Mouse (Mus musculus): Measurements from ENCODE around the gene Cyb561a3.

Gene Cyb561a3

GRCm38 (mm10) chr19:10590301-10590700 lies 13.3 kb downstream of the Cyb561a3 start:
- DNase-seq (ENCODE audit: low read depth, low spot score): peak; percentile 62

GRCm38 (mm10) chr19:10591659-10592377 lies 14.8 kb downstream of the Cyb561a3 start:
- no peak for DNase-seq (ENCODE audit: low read depth, low spot score)

GRCm38 (mm10) chr19:10598188-10598587 lies 21.2 kb downstream of the Cyb561a3 start:
- peak; percentile 48 for DNase-seq (ENCODE audit: low read depth, low spot score)

GRCm38 (mm10) chr19:10599648-10600047 lies 22.7 kb downstream of the Cyb561a3 start:
- no peak for DNase-seq (ENCODE audit: low read depth, low spot score)

GRCm38 (mm10) chr19:10602247-10602769 lies 25.3 kb downstream of the Cyb561a3 start:
- DNase-seq (ENCODE audit: low read depth, low spot score): peak; percentile 89

- peak; percentile 99 for DNase-seq (ENCODE audit: low read depth, low spot score)
Measured at GRCm38 (mm10) chr19:10602787-10603186, 25.8 kb downstream of the Cyb561a3 start.

GRCm38 (mm10) chr19:10603660-10604523 lies 26.9 kb downstream of the Cyb561a3 start:
- DNase-seq (ENCODE audit: low read depth, low spot score): no peak

GRCm38 (mm10) chr19:10604534-10604933 lies 27.6 kb downstream of the Cyb561a3 start:
- DNase-seq (ENCODE audit: low read depth, low spot score): peak; percentile 49

GRCm38 (mm10) chr19:10605293-10605900 lies 28.4 kb downstream of the Cyb561a3 start, which contains the start of the genes Ddb1 and Tkfc:
Gene Ddb1 (plus strand): TSS chr19:10605327.
Gene Tkfc (minus strand): TSS chr19:10605654.
- DNase-seq (ENCODE audit: low read depth, low spot score): peak; percentile 99

GRCm38 (mm10) chr19:10605901-10606622 lies 29.1 kb downstream of the Cyb561a3 start:
- DNase-seq (ENCODE audit: low read depth, low spot score): peak; percentile 71

- DNase-seq (ENCODE audit: low read depth, low spot score): no peak
Measured at GRCm38 (mm10) chr19:10608573-10609240, 31.7 kb downstream of the Cyb561a3 start.

GRCm38 (mm10) chr19:10634106-10634871 lies 57.3 kb downstream of the Cyb561a3 start, which contains the start of gene Vwce:
Gene Vwce (plus strand): TSS chr19:10634213.
- DNase-seq (ENCODE audit: low read depth, low spot score): no peak

GRCm38 (mm10) chr19:10634872-10635318 lies 57.9 kb downstream of the Cyb561a3 start:
- DNase-seq (ENCODE audit: low read depth, low spot score): no peak

GRCm38 (mm10) chr19:10637840-10638239 lies 60.9 kb downstream of the Cyb561a3 start:
- no peak for DNase-seq (ENCODE audit: low read depth, low spot score)

GRCm38 (mm10) chr19:10640080-10640479 lies 63.1 kb downstream of the Cyb561a3 start:
- DNase-seq (ENCODE audit: low read depth, low spot score): no peak

- no peak for DNase-seq (ENCODE audit: low read depth, low spot score)
Measured at GRCm38 (mm10) chr19:10640589-10641378, 63.8 kb downstream of the Cyb561a3 start.
